Mouse (Mus musculus) midbrain, embryonic 13.5 days (tissue): Measurements from ENCODE around the gene Myl3. TPM values are rescaled to one million over a fixed set of nuclear protein-coding genes. Genes with fewer than 3 reads are reported as not detected.

Experiments used
- ATAC-seq: fragments of 200-750 bp; cut with Nextera tagmentation; 2 replicates; pipeline ENCODE4 v1.8.0; 2017; ENCODE audit warnings: mild to moderate bottlenecking, moderate TSS enrichment, moderate library complexity
- H3K27ac ChIP-seq: fragments of 300-500 bp; sonication (generic); 2 replicates; pipeline ENCODE4 v1.5.1; 2015; ENCODE audit warnings: inconsistent platforms, mild to moderate bottlenecking, moderate library complexity
- H3K27me3 ChIP-seq: fragments of 300-500 bp; sonication (generic); 2 replicates; pipeline ENCODE4 v1.6.1; 2015; ENCODE audit warnings: mild to moderate bottlenecking, inconsistent platforms
- H3K36me3 ChIP-seq: fragments of 300-500 bp; sonication (generic); 2 replicates; pipeline ENCODE4 v1.6.1; 2015; ENCODE audit warnings: mild to moderate bottlenecking, inconsistent platforms
- H3K4me1 ChIP-seq: fragments of 300-500 bp; sonication (generic); replicated peaks from 2 replicates; pipeline ENCODE4 v1.6.1; 2015; ENCODE audit warnings: inconsistent platforms
- H3K4me2 ChIP-seq: fragments of 300-500 bp; sonication (generic); replicated peaks from 2 replicates; pipeline ENCODE4 v1.6.1; 2015; ENCODE audit warnings: moderate library complexity, mild to moderate bottlenecking, inconsistent platforms
- H3K4me3 ChIP-seq: fragments of 300-500 bp; sonication (generic); replicated peaks from 2 replicates; pipeline ENCODE4 v1.5.1; 2015; ENCODE audit warnings: mild to moderate bottlenecking, inconsistent platforms
- H3K9ac ChIP-seq: fragments of 300-500 bp; sonication (generic); replicated peaks from 2 replicates; pipeline ENCODE4 v1.6.1; 2015; ENCODE audit warnings: mild to moderate bottlenecking, inconsistent platforms
- H3K9me3 ChIP-seq: fragments of 300-500 bp; sonication (generic); 2 replicates; pipeline ENCODE4 v1.6.1; 2016; ENCODE audit warnings: mild to moderate bottlenecking, inconsistent platforms
- WGBS: fragments of 180-500 bp; shearing (Covaris S2); methylation state at CpG from one replicate; pipeline ENCODE4 v1.1.7; 2015; 5-methylcytosine and 5-hydroxymethylcytosine counted together
- polyA plus RNA-seq: library from polyadenylated mRNA; unstranded; fragments of >200 nt; fragmentation: Nextera tagmentation; extraction: Ambion mirVana; gene quantifications from 2 replicates; pipeline ENCODE4 v1.2.1, GENCODE M21; 2015

Gene Myl3
- polyA plus RNA-seq, 1 experiment from 2014 or later, result not detected

DNA sequence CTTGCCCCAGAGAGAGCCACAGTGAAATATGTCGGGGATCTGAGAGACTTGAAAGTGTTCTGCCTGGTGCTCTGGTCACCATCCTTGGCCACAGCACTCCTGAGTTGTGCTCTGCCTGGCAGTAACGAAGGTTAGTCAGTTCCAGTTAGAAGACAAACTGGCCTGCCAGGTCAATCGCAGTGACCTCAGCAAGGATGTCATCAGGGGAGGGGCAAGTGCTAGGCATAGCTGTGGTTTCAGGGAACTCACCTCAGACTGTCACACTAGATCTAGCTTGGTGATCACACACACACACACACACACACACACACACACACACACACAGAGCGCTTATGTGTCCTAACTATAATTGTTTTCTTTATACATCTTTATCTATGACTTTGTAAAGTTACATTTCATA lies 61.6 kb downstream of the Myl3 start:
- Histone ChIP-seq H3K9ac (no peak overlapping the region), H3K4me2 (no peak overlapping the region), H3K27me3 (no peaks in the 10 kb centered on the region), H3K27ac (no peak overlapping the region), H3K4me1 (no peaks in the 10 kb centered on the region), H3K4me3 (no peak overlapping the region), H3K9me3 (no peaks in the 10 kb centered on the region), H3K36me3 (no peaks in the 10 kb centered on the region)
- WGBS, result 75% methylated on average over 4 of the region's 4 CpGs
- no peak for ATAC-seq

DNA sequence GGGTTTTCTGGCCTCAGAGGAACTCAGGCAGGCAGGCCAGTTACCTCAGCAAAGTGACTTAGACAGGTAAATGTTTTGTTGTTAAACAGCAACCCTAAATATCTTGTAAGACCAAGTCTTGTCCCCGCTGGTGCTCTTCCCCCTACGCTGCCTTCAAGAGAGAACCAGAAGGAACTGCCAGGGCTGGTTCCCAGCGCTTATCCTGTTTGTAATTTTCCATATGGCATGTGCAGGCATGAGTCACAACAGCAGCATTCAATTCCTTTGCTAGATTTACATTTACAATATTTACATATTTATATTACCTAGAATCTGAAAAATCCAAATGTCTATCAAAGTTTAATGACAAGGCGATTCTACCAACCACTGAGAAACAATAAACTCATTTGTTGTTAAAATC lies 68.4 kb downstream of the Myl3 start:
- H3K36me3 ChIP-seq, result no peaks in the 10 kb centered on the region
- no peak overlapping the region for H3K4me3 ChIP-seq
- H3K4me1 ChIP-seq, result no peaks in the 10 kb centered on the region
- H3K27ac ChIP-seq, result no peak overlapping the region
- H3K9ac ChIP-seq, result no peak overlapping the region
- no peaks in the 10 kb centered on the region for H3K9me3 ChIP-seq
- no peak overlapping the region for H3K4me2 ChIP-seq
- no peaks in the 10 kb centered on the region for H3K27me3 ChIP-seq
- 88% methylated on average over 4 of the region's 4 CpGs for WGBS
- no peak for ATAC-seq

DNA sequence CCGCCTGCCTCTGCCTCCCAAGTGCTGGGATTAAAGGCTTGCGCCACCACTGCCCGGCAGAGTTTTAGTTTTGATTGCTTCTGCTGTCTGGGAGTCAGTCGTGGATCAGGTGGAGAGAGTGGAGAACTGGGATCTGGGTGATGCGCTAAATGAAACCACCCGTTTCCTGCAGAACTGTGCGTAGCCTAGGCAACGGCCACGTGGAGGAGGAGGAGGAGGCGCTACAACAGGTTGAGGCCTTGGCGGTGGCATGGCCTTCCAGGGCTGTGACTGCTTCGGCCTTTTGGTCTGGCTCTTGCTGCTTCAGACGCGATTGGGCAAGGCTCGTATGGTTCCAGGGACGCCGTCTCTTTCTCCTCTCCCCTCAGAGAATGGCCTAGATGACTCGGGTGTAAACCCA lies 72.1 kb downstream of the Myl3 start, which contains the start of gene Prss44:
Gene Prss44 (plus strand): TSS at position 206 of the 400 bp plus-strand sequence.
- no peak for ATAC-seq
- Histone ChIP-seq H3K27me3 (no peaks in the 10 kb centered on the region), H3K9ac (no peak within 1 kb of the TSS), H3K27ac (no peak within 1 kb of the TSS), H3K4me1 (no peaks in the 10 kb centered on the region), H3K36me3 (no peaks in the 10 kb centered on the region), H3K4me3 (no peak within 1 kb of the TSS), H3K9me3 (no peaks in the 10 kb centered on the region), H3K4me2 (no peak within 1 kb of the TSS)
- WGBS, result 69% methylated on average over 18 of the region's 18 CpGs

Other genes starting within 250 kb of the Myl3 start
- gene Setd2, start 209.3 kb upstream of the Myl3 start, polyA plus RNA-seq, result 41.7 and 44.7 TPM in 2 replicates
- 33.8 and 36.6 TPM in 2 replicates for gene Nradd, start 117.4 kb upstream of the Myl3 start, polyA plus RNA-seq
- gene Nbeal2, start 87.7 kb upstream of the Myl3 start, polyA plus RNA-seq, result 2.0 and 3.1 TPM in 2 replicates
- gene Ccdc12, start 85.4 kb upstream of the Myl3 start, polyA plus RNA-seq, result 136 and 140 TPM in 2 replicates
- 9.2 and 11.2 TPM in 2 replicates for gene Pth1r, start 5.3 kb downstream of the Myl3 start, polyA plus RNA-seq
- gene Prss42, start 56.3 kb downstream of the Myl3 start, polyA plus RNA-seq, result not detected in 2 replicates
- not detected in 2 replicates for gene Prss44, start 72.1 kb downstream of the Myl3 start, polyA plus RNA-seq
- not detected in 2 replicates for gene Prss43, start 84.8 kb downstream of the Myl3 start, polyA plus RNA-seq
- gene Prss45, start 92.7 kb downstream of the Myl3 start, polyA plus RNA-seq, result not detected in 2 replicates
- not detected in 2 replicates for gene Prss46, start 102.6 kb downstream of the Myl3 start, polyA plus RNA-seq
- gene Prss50, start 116.1 kb downstream of the Myl3 start, polyA plus RNA-seq, result 0.24 TPM in 1 of 2 replicates, not detected in the other
- gene Als2cl, start 138.0 kb downstream of the Myl3 start, polyA plus RNA-seq, result 0.98 and 1.2 TPM in 2 replicates
- gene Tmie, start 138.3 kb downstream of the Myl3 start, polyA plus RNA-seq, result 0.49 and 0.74 TPM in 2 replicates
- not detected in 2 replicates for gene Fam240a, start 175.0 kb downstream of the Myl3 start, polyA plus RNA-seq
- gene Tdgf1, start 204.3 kb downstream of the Myl3 start, polyA plus RNA-seq, result not detected in 2 replicates
- 0.30 and 0.71 TPM in 2 replicates for gene Lrrc2, start 209.7 kb downstream of the Myl3 start, polyA plus RNA-seq
- gene Rtp3, start 248.7 kb downstream of the Myl3 start, polyA plus RNA-seq, result not detected in 2 replicates